Mouse (Mus musculus) heart, embryonic 10.5 days (tissue): ENCODE data around the gene Nanos3. TPM values are rescaled to one million over a fixed set of nuclear protein-coding genes. Genes with fewer than 3 reads are reported as not detected.

Experiments used
- DNase-seq: peaks from one replicate; pipeline ENCODE4 v3.0.0-alpha.2; 2017; ENCODE audit warnings: low spot score
- H3K27ac ChIP-seq: fragments of 300-500 bp; sonication (generic); 2 replicates; pipeline ENCODE4 v1.5.1; 2016; ENCODE audit warnings: mild to moderate bottlenecking
- H3K27me3 ChIP-seq: fragments of 300-500 bp; sonication (generic); 2 replicates; pipeline ENCODE4 v1.6.1; 2016; ENCODE audit warnings: mild to moderate bottlenecking; ENCODE audit not compliant: poor library complexity, insufficient read depth, severe bottlenecking
- H3K36me3 ChIP-seq: fragments of 300-500 bp; sonication (generic); 2 replicates; pipeline ENCODE4 v1.6.1; 2016; ENCODE audit warnings: mild to moderate bottlenecking, moderate library complexity
- H3K4me1 ChIP-seq: fragments of 300-500 bp; sonication (generic); 2 replicates; pipeline ENCODE4 v1.6.1; 2016; ENCODE audit warnings: mild to moderate bottlenecking
- H3K4me3 ChIP-seq: fragments of 300-500 bp; sonication (generic); 2 replicates; pipeline ENCODE4 v1.5.1; 2016; ENCODE audit warnings: mild to moderate bottlenecking, moderate library complexity
- H3K9me3 ChIP-seq: fragments of 300-500 bp; sonication (generic); 2 replicates; pipeline ENCODE4 v1.6.1; 2016; ENCODE audit warnings: mild to moderate bottlenecking, moderate library complexity
- WGBS: fragments of 180-500 bp; shearing (Covaris S2); methylation state at CpG from one replicate; pipeline ENCODE4 v1.1.7; 2016; 5-methylcytosine and 5-hydroxymethylcytosine counted together
- polyA plus RNA-seq: library from polyadenylated mRNA; unstranded; fragments of >200 nt; fragmentation: Nextera tagmentation; extraction: Ambion mirVana; gene quantifications from 2 replicates; pipeline ENCODE4 v1.2.1, GENCODE M21; 2016

Nanos3 gene
- polyA plus RNA-seq, 1 experiment from 2014 or later = 2.3 TPM

GRCm38 (mm10) chr8:84199348-84200125 is 14.5 kb upstream of the Nanos3 start:
- 68% methylated on average over 11 of the region's 11 CpGs for WGBS
- H3K4me1 ChIP-seq = peaks cover 73% of the 10 kb centered on the region
- DNase-seq = peak; percentile 75
- H3K27ac ChIP-seq = peak overlapping the region; percentile 98
- H3K36me3 ChIP-seq = no peaks in the 10 kb centered on the region
- H3K27me3 ChIP-seq = no peaks in the 10 kb centered on the region
- H3K9me3 ChIP-seq = no peaks in the 10 kb centered on the region
- H3K4me3 ChIP-seq = peak overlapping the region; percentile 86

GRCm38 (mm10) chr8:84198871-84199270 is 13.9 kb upstream of the Nanos3 start:
- WGBS = 31% methylated on average over 4 of the region's 4 CpGs
- Histone ChIP-seq H3K4me1 (peaks cover 68% of the 10 kb centered on the region), H3K36me3 (no peaks in the 10 kb centered on the region), H3K9me3 (no peaks in the 10 kb centered on the region), H3K27ac (peak overlapping the region; percentile 98), H3K27me3 (no peaks in the 10 kb centered on the region), H3K4me3 (peak overlapping the region; percentile 73; the same call in 1 of the 2 replicates)
- no peak for DNase-seq

- peak; percentile 99 for DNase-seq
- no peaks in the 10 kb centered on the region for H3K36me3 ChIP-seq
- peak overlapping the region; percentile 73 for H3K4me3 ChIP-seq
- no peaks in the 10 kb centered on the region for H3K27me3 ChIP-seq
- H3K27ac ChIP-seq = peak overlapping the region; percentile 98
- H3K9me3 ChIP-seq = no peaks in the 10 kb centered on the region
- WGBS = 2% methylated on average over 30 of the region's 30 CpGs
- peaks cover 61% of the 10 kb centered on the region for H3K4me1 ChIP-seq
Observed at GRCm38 (mm10) chr8:84197922-84198774, 13.1 kb upstream of the Nanos3 start.

- H3K4me1 ChIP-seq = peaks cover 60% of the 10 kb centered on the region
- peak overlapping the region; percentile 73 for H3K4me3 ChIP-seq
- peak overlapping the region; percentile 98 for H3K27ac ChIP-seq
- H3K36me3 ChIP-seq = no peaks in the 10 kb centered on the region
- no peaks in the 10 kb centered on the region for H3K9me3 ChIP-seq
- WGBS = 3% methylated on average over 43 of the region's 43 CpGs
- peak; percentile 95 for DNase-seq
- no peaks in the 10 kb centered on the region for H3K27me3 ChIP-seq
Observed at GRCm38 (mm10) chr8:84197141-84197921, 12.3 kb upstream of the Nanos3 start.

- DNase-seq = peak; percentile 66
- 79% methylated on average over 3 of the region's 3 CpGs for WGBS
- no peaks in the 10 kb centered on the region for H3K9me3 ChIP-seq
- no peak overlapping the region for H3K4me3 ChIP-seq
- H3K4me1 ChIP-seq = peaks cover 41% of the 10 kb centered on the region
- H3K27me3 ChIP-seq = no peaks in the 10 kb centered on the region
- H3K27ac ChIP-seq = no peak overlapping the region
- no peaks in the 10 kb centered on the region for H3K36me3 ChIP-seq
Observed at GRCm38 (mm10) chr8:84194224-84194743, 9.3 kb upstream of the Nanos3 start.

- 75% methylated on average over 5 of the region's 5 CpGs for WGBS
- Histone ChIP-seq H3K27me3 (no peaks in the 10 kb centered on the region), H3K36me3 (no peaks in the 10 kb centered on the region), H3K27ac (no peak overlapping the region), H3K4me1 (peaks cover 34% of the 10 kb centered on the region), H3K4me3 (no peak overlapping the region), H3K9me3 (no peaks in the 10 kb centered on the region)
- DNase-seq = peak; percentile 75
Observed at GRCm38 (mm10) chr8:84193566-84193965, 8.5 kb upstream of the Nanos3 start.

- Histone ChIP-seq H3K36me3 (no peaks in the 10 kb centered on the region), H3K9me3 (no peaks in the 10 kb centered on the region), H3K4me1 (peaks cover 30% of the 10 kb centered on the region), H3K4me3 (no peak overlapping the region; the same call in 1 of the 2 replicates), H3K27me3 (no peaks in the 10 kb centered on the region), H3K27ac (peak overlapping the region; percentile 94)
- peak; percentile 66 for DNase-seq
- 75% methylated on average over 4 of the region's 4 CpGs for WGBS
Observed at GRCm38 (mm10) chr8:84193161-84193560, 8.1 kb upstream of the Nanos3 start.

- Histone ChIP-seq H3K27ac (peak overlapping the region; percentile 94), H3K9me3 (no peaks in the 10 kb centered on the region), H3K27me3 (no peaks in the 10 kb centered on the region), H3K4me3 (peak overlapping the region; percentile 49), H3K36me3 (no peaks in the 10 kb centered on the region), H3K4me1 (peaks cover 24% of the 10 kb centered on the region)
- DNase-seq = peak; percentile 95
- 3% methylated on average over 33 of the region's 33 CpGs for whole genome bisulfite sequencing
Observed at GRCm38 (mm10) chr8:84192555-84192954, 7.5 kb upstream of the Nanos3 start.

- WGBS = 12% methylated on average over 13 of the region's 13 CpGs
- H3K27me3 ChIP-seq = no peaks in the 10 kb centered on the region
- peak overlapping the region; percentile 49 for H3K4me3 ChIP-seq
- peak overlapping the region; percentile 94 for H3K27ac ChIP-seq
- peak; percentile 95 for DNase-seq
- H3K9me3 ChIP-seq = no peaks in the 10 kb centered on the region
- peaks cover 24% of the 10 kb centered on the region for H3K4me1 ChIP-seq
- no peaks in the 10 kb centered on the region for H3K36me3 ChIP-seq
Observed at GRCm38 (mm10) chr8:84192023-84192422, 7.0 kb upstream of the Nanos3 start.

- 91% methylated on average over 7 of the region's 7 CpGs for WGBS
- Histone ChIP-seq H3K4me3 (no peak overlapping the region), H3K27ac (peak overlapping the region; percentile 49)
Observed at GRCm38 (mm10) chr8:84190191-84190867, 5.3 kb upstream of the Nanos3 start.

GRCm38 (mm10) chr8:84189603-84190002 is 4.6 kb upstream of the Nanos3 start:
- peak; percentile 74 for DNase-seq
- no peak overlapping the region for H3K4me3 ChIP-seq
- H3K27me3 ChIP-seq = peaks cover 6% of the 10 kb centered on the region; the same call in 1 of the 2 replicates
- H3K27ac ChIP-seq = peak overlapping the region; percentile 49; the same call in 1 of the 2 replicates
- no peaks in the 10 kb centered on the region for H3K36me3 ChIP-seq
- WGBS = 57% methylated on average over 4 of the region's 4 CpGs
- no peaks in the 10 kb centered on the region for H3K9me3 ChIP-seq
- H3K4me1 ChIP-seq = peaks cover 31% of the 10 kb centered on the region

More at GRCm38 (mm10) chr8:84190191-84190867, 5.3 kb upstream of the Nanos3 start:
- no peaks in the 10 kb centered on the region for H3K9me3 ChIP-seq
- no peaks in the 10 kb centered on the region for H3K27me3 ChIP-seq
- no peaks in the 10 kb centered on the region for H3K36me3 ChIP-seq
- H3K4me1 ChIP-seq = peaks cover 28% of the 10 kb centered on the region
- DNase-seq = peak; percentile 64

- peaks cover 8% of the 10 kb centered on the region; the same call in 1 of the 2 replicates for H3K27me3 ChIP-seq
- no peaks in the 10 kb centered on the region for H3K9me3 ChIP-seq
- 86% methylated on average over 10 of the region's 10 CpGs for WGBS
- no peaks in the 10 kb centered on the region for H3K36me3 ChIP-seq
- H3K4me3 ChIP-seq = no peak overlapping the region
- peak; percentile 68 for DNase-seq
- H3K27ac ChIP-seq = peak overlapping the region; percentile 62; the same call in 1 of the 2 replicates
- peaks cover 37% of the 10 kb centered on the region for H3K4me1 ChIP-seq
Observed at GRCm38 (mm10) chr8:84188671-84189070, 3.7 kb upstream of the Nanos3 start.
